Mouse (Mus musculus): ENCODE results near the gene Itgb5. TPM values are rescaled to one million over a fixed set of nuclear protein-coding genes. Genes with fewer than 3 reads are reported as not detected.

Itgb5 gene
- 22.4 and 36.7 TPM in 2 replicates for polyA plus RNA-seq (2012; rRNA removed)

DNA sequence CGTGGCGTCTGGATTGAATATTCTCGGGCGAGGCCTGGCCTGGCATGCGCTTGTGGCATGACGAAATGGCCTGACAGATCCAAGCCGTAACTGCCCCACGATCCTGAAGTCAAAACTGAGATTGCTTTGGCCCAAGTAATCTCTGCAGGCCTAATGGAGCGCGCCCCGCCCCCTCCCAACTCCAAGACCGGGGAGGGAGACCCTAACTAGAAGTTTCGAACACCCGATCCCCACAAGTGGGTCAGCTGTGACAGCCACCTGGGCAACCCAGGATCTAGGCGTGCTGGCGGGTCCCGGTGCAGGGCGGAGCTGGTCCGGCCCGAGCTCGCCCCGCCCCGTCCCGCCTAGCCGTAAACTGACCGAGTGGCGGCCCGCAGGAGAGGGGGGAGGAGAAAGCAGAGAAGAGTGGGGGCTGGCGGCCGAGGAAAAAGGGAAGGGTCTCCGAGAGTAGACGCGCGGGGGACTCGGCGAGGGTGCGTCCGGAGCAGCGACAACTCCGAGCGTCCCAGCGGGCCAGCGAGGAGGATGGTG is at the start of gene Itgb5:
Gene Itgb5 (plus strand): TSS at position 365 of the 531 bp plus-strand sequence.
- no peak for TF ChIP-seq CTCF (IDR thresholded peaks at IDR 0.05; ENCODE audit: borderline replicate concordance, extremely low read depth, insufficient read depth, insufficient read length)
- no peak for TF ChIP-seq POLR2A (IDR thresholded peaks at IDR 0.05; ENCODE audit: borderline replicate concordance, extremely low read depth, insufficient read depth, insufficient read length, poor library complexity, severe bottlenecking)
- DNase-seq (ENCODE audit: low read depth), result peak; percentile 44

DNA sequence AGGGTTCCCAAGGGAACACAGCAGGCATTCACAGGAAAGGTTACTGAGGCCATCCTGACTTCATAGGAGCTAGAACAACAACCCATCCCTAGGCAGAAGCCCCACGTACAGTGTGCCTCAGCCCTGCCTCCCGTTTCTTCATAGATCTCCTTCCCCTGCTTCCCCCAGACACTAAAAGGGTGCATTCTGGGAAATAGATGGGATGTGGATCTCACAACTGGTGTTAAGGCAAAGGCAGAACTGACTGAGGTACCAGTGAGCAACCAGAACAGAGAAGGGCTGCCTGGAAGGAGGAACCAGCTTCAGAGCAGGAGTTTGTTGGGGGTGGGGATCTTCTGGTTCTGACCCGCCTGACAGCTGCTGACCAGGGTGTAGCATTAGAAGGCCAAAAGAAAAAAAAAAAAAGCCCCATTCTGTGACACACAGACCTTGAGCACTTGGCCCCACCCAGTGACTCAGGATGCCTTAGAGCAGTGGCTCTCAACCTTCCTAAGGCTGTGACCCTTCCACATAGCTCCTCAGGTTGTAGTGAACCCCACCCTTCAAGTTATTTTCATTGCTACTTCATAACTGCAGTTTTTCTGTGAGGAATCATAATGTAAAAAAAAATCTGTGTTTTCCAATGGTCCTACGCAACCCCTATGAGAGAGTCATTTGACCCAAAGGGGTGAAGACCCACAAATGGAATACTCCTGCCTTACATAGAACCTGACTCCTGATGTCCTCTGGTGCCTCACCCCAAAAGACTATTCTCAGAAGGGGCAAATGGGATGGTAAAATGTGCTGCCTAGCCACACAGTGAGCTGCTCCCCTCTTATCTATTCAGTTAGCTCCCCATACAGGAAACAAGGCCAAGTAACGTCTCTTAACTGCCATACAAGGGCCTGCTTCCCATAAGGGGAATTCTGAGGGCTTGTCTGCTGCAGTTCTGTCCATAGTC is 47.4 kb upstream of the Itgb5 start:
- TF ChIP-seq POLR2A (IDR thresholded peaks at IDR 0.05; ENCODE audit: borderline replicate concordance, extremely low read depth, insufficient read depth, insufficient read length, poor library complexity, severe bottlenecking) (no peak), CTCF (IDR thresholded peaks at IDR 0.05; ENCODE audit: borderline replicate concordance, extremely low read depth, insufficient read depth, insufficient read length) (no peak)
- DNase-seq (ENCODE audit: low read depth), result no peak

DNA sequence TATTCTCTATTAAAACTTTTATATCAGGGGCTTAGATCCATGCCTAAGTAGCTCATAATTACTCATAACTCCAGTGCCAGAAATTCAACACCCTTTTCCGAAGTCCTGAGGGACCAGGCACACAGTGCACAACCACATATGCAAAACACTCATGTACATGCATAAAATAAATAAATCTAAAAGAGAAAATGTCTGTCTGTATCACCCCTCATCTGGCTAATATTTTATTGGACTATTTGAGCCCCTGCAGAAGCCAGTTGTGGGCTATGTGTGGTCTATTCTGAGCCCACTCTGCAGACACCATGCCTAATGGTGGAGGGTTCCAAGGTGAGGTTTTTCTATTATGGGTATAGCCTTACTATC is 46.8 kb upstream of the Itgb5 start:
- TF ChIP-seq POLR2A (IDR thresholded peaks at IDR 0.05; ENCODE audit: borderline replicate concordance, extremely low read depth, insufficient read depth, insufficient read length, poor library complexity, severe bottlenecking) (no peak), CTCF (IDR thresholded peaks at IDR 0.05; ENCODE audit: borderline replicate concordance, extremely low read depth, insufficient read depth, insufficient read length) (no peak)

DNA sequence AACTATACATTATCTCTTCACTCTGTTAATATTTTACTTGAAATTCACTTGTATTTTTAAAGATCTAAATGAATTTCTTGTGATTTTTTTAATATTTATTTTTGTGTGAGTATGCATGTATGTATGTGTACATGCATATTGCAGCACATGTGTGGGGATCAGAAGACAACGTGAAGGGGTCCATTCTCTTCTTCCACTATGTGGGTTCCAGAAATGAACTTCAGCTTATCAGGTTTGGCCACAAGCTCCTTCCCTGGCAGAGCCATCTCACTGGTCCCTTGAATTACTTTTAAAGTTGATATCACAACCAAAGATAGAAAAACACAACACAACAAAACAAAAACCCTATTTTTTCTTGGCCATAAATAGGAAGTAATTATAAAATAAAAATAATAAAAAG is 44.9 kb upstream of the Itgb5 start:
- TF ChIP-seq CTCF (IDR thresholded peaks at IDR 0.05; ENCODE audit: borderline replicate concordance, extremely low read depth, insufficient read depth, insufficient read length) (no peak), POLR2A (IDR thresholded peaks at IDR 0.05; ENCODE audit: borderline replicate concordance, extremely low read depth, insufficient read depth, insufficient read length, poor library complexity, severe bottlenecking) (no peak)

More for the DNA sequence above, 46.8 kb upstream of the Itgb5 start:
- DNase-seq (ENCODE audit: low read depth), result no peak

DNA sequence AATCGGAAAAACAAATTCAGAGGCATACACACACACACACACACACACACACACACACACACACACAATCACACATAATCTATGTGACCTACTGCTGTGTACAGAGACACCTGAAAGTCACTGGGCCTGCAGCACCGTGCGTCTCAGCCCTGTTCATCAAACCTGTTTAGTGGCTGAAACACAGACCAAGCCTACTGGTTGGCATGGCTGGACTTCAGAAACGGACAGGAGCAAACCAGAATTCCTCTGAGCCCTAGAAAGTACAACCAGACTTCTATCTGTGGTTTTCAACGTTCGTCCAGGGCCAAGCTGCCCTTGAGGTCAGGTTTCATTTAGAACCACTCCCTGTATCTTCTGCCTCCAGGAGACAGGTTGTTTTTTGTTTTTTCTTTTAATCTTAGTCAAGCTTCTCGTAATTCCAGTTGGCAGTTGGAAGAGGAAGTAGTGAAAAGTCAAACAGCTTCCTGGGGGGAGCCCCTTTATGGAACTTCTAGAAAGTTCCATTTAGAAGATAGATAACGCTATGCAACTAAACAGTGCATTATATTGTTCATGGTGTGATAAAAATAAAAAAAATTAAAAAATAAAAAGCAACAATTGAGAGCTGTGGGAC is 44.3 kb upstream of the Itgb5 start:
- TF ChIP-seq CTCF (IDR thresholded peaks at IDR 0.05; ENCODE audit: borderline replicate concordance, extremely low read depth, insufficient read depth, insufficient read length) (no peak), POLR2A (IDR thresholded peaks at IDR 0.05; ENCODE audit: borderline replicate concordance, extremely low read depth, insufficient read depth, insufficient read length, poor library complexity, severe bottlenecking) (no peak)
- no peak for DNase-seq (ENCODE audit: low read depth)

More for the DNA sequence above, 44.9 kb upstream of the Itgb5 start:
- DNase-seq (ENCODE audit: low read depth), result no peak

DNA sequence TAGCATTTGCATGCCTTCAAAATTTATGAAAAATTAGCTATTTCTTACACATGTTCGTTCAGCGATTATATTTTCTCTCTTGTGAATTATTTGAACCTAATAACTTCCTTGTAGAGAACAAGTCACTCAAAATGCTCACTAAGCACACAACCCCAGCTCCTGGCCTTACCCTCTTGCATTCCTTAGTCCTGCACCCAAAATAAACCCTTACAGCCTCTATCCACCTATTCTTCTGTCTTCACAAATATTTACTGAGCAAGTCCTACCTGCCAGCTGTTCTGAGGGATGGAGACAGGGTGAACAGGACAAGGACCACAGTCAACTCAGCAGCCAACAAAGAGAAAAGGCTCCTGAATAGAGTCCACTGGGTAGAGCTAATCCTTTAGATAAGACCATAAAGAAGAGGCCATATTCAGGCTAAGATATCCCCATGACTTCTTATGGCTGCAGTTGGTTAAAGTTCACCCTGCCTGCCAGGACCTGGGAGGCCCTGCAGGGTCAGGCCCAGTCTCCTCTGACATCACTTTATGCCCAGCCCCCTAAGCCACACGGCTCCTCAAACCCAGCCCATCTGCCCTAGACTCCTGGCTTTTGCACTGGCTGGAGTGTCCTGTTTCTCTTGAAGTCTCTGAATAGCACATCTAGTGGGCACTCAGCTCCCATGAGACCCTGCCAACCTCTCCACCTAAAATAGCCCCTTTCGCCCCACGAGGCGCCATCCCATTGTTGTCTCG is 42.6 kb upstream of the Itgb5 start:
- TF ChIP-seq POLR2A (IDR thresholded peaks at IDR 0.05; ENCODE audit: borderline replicate concordance, extremely low read depth, insufficient read depth, insufficient read length, poor library complexity, severe bottlenecking) (no peak), CTCF (IDR thresholded peaks at IDR 0.05; ENCODE audit: borderline replicate concordance, extremely low read depth, insufficient read depth, insufficient read length) (no peak)
- DNase-seq (ENCODE audit: low read depth), result no peak

DNA sequence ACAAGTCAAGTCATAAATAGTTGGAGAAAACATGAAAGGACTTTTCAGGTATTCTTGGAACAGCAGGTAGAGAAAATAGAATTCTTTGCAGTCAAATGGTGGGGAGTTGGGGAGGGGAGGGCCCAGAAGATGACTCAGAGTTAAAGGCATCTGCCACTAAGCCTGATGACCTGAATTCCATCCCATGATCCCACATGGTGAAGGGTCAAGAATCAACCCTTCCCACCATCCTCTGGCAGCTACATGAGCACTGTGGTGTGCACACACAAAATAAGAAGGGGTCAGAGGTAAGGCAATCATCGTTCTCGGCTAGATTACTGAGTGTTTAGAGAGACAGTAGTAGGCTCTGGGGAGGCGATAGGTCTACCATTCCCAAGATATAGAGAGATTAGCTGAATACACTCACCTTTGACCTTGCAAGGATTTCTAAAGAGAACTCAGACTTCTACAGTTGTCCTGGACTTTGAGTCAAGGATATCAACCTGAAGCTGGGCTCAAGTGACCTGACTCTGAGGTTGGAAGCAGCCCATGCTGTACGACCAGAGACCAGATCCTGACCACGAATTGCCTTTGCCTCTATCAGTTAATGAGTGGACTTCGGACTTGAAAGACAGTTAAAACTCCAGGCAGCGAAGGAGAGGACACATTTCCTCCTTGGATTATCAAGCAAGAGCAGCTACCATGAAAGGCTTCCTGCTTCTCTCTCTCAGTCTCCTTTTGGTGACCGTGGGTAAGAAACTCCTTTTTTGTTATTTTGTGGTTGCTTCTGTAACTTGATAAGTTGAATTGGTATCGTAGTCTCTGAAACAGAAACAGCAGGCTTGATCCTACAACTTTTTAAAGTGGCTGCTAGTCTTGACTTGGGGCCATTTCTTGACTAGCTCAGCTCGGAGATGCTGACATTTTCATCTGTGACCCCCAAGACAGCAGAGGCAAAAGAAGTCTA is 35.3 kb upstream of the Itgb5 start, which contains the start of gene Muc13:
Gene Muc13 (plus strand): TSS at position 192 of the 946 bp plus-strand sequence.
- no peak for DNase-seq (ENCODE audit: low read depth)
- TF ChIP-seq POLR2A (IDR thresholded peaks at IDR 0.05; ENCODE audit: borderline replicate concordance, extremely low read depth, insufficient read depth, insufficient read length, poor library complexity, severe bottlenecking) (no peak), CTCF (IDR thresholded peaks at IDR 0.05; ENCODE audit: borderline replicate concordance, extremely low read depth, insufficient read depth, insufficient read length) (no peak)

DNA sequence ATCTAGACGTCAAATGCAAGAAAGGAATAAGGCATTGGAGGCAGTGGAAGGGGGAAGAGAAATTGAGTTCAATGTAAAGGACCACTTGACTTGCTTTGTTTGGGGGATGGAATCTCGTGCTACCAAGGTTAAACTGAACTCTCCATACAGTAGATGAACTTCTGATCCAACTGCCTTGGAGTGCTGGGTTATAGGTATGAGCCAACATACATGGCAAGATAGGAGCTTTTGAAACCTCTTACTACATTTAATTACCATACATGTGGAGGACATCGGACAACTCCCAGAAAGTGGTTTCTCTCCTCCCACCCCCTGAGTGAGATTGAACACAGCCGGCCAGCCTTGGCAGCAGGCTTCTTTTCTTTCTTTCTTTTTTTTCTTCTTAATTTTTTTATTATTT is 34.4 kb upstream of the Itgb5 start:
- no peak for TF ChIP-seq POLR2A (IDR thresholded peaks at IDR 0.05; ENCODE audit: borderline replicate concordance, extremely low read depth, insufficient read depth, insufficient read length, poor library complexity, severe bottlenecking)
- TF ChIP-seq CTCF (IDR thresholded peaks at IDR 0.05; ENCODE audit: borderline replicate concordance, extremely low read depth, insufficient read depth, insufficient read length), result no peak
- no peak for DNase-seq (ENCODE audit: low read depth)

DNA sequence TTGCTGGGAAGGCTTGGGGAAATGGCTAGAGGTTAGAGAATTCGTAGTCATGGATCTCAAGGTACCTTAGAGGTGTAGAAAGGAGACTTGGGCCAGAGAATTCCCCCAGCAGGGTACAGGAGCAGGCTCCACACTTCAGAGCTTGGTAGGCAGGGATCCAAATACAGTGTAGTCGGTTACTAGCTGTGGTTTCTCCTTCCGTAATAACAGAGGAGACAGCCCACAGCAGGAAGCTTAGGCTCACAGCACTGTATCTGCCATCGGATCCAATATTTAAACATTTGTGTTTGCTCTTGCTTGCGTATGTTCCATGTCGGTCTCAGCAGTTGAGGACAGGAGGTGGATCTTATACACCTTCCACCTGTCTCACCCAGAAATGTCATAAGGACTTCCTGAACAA is 33.6 kb upstream of the Itgb5 start:
- no peak for DNase-seq (ENCODE audit: low read depth)

DNA sequence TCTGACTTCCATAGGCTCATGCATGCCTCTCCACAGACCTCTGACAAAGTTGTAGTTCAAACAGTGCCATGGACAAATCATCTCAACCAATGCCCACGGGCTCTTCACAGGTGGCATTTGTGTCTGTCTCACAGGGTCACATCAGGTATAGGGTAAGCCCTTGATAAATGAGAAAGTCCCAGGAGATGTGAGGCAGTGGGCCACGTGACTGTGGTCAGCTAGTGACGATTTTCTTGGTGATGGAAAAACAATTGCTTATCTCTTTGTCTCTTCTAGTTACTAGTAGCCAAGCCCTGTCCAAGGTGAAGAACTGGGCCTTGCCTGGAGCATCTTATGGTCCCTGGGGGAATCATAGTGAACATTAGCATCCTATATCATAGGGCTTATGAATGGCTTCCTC is 32.7 kb upstream of the Itgb5 start:
- DNase-seq (ENCODE audit: low read depth), result no peak
- TF ChIP-seq CTCF (IDR thresholded peaks at IDR 0.05; ENCODE audit: borderline replicate concordance, extremely low read depth, insufficient read depth, insufficient read length), result no peak
- TF ChIP-seq POLR2A (IDR thresholded peaks at IDR 0.05; ENCODE audit: borderline replicate concordance, extremely low read depth, insufficient read depth, insufficient read length, poor library complexity, severe bottlenecking), result no peak

More for the DNA sequence above, 33.6 kb upstream of the Itgb5 start:
- TF ChIP-seq POLR2A (IDR thresholded peaks at IDR 0.05; ENCODE audit: borderline replicate concordance, extremely low read depth, insufficient read depth, insufficient read length, poor library complexity, severe bottlenecking) (no peak), CTCF (IDR thresholded peaks at IDR 0.05; ENCODE audit: borderline replicate concordance, extremely low read depth, insufficient read depth, insufficient read length) (no peak)

Data from brain, embryonic 14.5 days (tissue).